Mouse (Mus musculus): Measurements from ENCODE around the gene Klhl22.

DNA sequence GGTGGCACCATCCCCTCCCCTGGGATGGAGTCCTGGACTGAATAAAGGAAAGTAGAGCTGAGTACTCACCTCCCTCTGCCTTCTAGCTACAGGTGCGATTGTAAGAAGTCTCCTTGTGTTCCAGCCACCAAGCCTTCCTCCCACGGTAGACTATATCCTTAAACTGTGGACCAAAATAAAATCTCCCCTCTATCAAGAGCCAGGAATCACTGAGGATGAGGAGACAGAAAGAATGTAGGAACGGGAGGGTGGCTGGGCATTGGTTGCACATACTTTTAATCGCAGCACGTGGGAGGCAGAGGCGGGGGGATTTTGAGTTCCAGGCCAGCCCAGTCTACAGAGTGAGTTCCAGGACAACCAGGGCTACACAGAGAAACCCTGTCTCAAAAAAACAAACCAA lies 27.0 kb upstream of the Klhl22 start:
- TF ChIP-seq POU5F1 (IDR thresholded peaks at IDR 0.05; ENCODE audit: borderline replicate concordance, low read length) (no peak), CTCF (conservative IDR thresholded peaks at IDR 0.05; ENCODE audit: low read length) (no peak)
